Mouse (Mus musculus) liver, embryonic 11.5 days (tissue): ENCODE results near the gene Gpr153. TPM values are rescaled to one million over a fixed set of nuclear protein-coding genes. Genes with fewer than 3 reads are reported as not detected.
A peak's percentile ranks its signal among the peaks of the same experiment; 100 is the strongest.
"Not testable (repeated sequence)": the region's sequence is repeated elsewhere in the genome, so short reads cannot be mapped to it uniquely, and the experiment has no call there.

Experiments used
- ATAC-seq: fragments of 200-750 bp; cut with Nextera tagmentation; replicated peaks from 2 replicates; pipeline ENCODE4 v1.8.0; 2017; ENCODE audit warnings: moderate number of reproducible peaks, mild to moderate bottlenecking, moderate TSS enrichment, moderate library complexity; ENCODE audit not compliant: low FRiP score
- DNase-seq: peaks from one replicate; pipeline ENCODE4 v3.0.0-alpha.2; 2017; ENCODE audit warnings: low spot score
- H3K27ac ChIP-seq: fragments of 300-500 bp; sonication (generic); 2 replicates; pipeline ENCODE4 v1.5.1; 2014; ENCODE audit warnings: mild to moderate bottlenecking, low read depth, low read length, control low read depth
- H3K27me3 ChIP-seq: fragments of 300-500 bp; sonication (generic); replicated peaks from 2 replicates; pipeline ENCODE4 v1.6.1; 2014; ENCODE audit warnings: low read length, mixed read lengths; ENCODE audit not compliant: control insufficient read depth, insufficient read depth
- H3K36me3 ChIP-seq: fragments of 300-500 bp; sonication (generic); 2 replicates; pipeline ENCODE4 v1.6.1; 2014; ENCODE audit warnings: mild to moderate bottlenecking, low read length, moderate library complexity, mixed read lengths; ENCODE audit not compliant: control insufficient read depth, insufficient read depth
- H3K4me1 ChIP-seq: fragments of 300-500 bp; sonication (generic); replicated peaks from 2 replicates; pipeline ENCODE4 v1.6.1; 2014; ENCODE audit warnings: low read length, mixed read lengths; ENCODE audit not compliant: control insufficient read depth, insufficient read depth
- H3K4me2 ChIP-seq: fragments of 300-500 bp; sonication (generic); 2 replicates; pipeline ENCODE4 v1.6.1; 2014; ENCODE audit warnings: mild to moderate bottlenecking, control low read depth, moderate library complexity
- H3K4me3 ChIP-seq: fragments of 300-500 bp; sonication (generic); 2 replicates; pipeline ENCODE4 v1.5.1; 2014; ENCODE audit warnings: low read depth, low read length, control low read depth
- H3K9ac ChIP-seq: fragments of 300-500 bp; sonication (generic); 2 replicates; pipeline ENCODE4 v1.6.1; 2014; ENCODE audit warnings: low read depth, low read length, control low read depth
- H3K9me3 ChIP-seq: fragments of 300-500 bp; sonication (generic); 2 replicates; pipeline ENCODE4 v1.6.1; 2016; ENCODE audit warnings: low read length, inconsistent platforms, mixed read lengths; ENCODE audit not compliant: control insufficient read depth
- WGBS: fragments of 180-500 bp; shearing (Covaris S2); extraction: QIAGEN DNeasy Blood & Tissue Kit; methylation state at CpG from one replicate; pipeline ENCODE4 v1.1.7; 2014; 5-methylcytosine and 5-hydroxymethylcytosine counted together
- polyA plus RNA-seq: library from polyadenylated mRNA; unstranded; fragments of >200 nt; fragmentation: Nextera tagmentation; extraction: Ambion mirVana; gene quantifications from 2 replicates; pipeline ENCODE4 v1.2.1, GENCODE M21; 2014

Gene Gpr153
- polyA plus RNA-seq = 1.9 and 2.2 TPM in 2 replicates

- DNase-seq (no peak), ATAC-seq (peak; percentile 30)
- 2% methylated on average over 45 of the region's 48 CpGs for WGBS
- Histone ChIP-seq H3K4me3 (peak within 1 kb of the TSS; percentile 53), H3K4me2 (peak within 1 kb of the TSS; percentile 72), H3K27ac (0 out of 2 replicates have a peak within 1 kb of the TSS, but pooled peaks have one; percentile 8), H3K36me3 (no peaks in the 10 kb centered on the region), H3K4me1 (peaks cover 11% of the 10 kb centered on the region), H3K9ac (peak within 1 kb of the TSS; percentile 55), H3K27me3 (peaks cover 34% of the 10 kb centered on the region), H3K9me3 (no peaks in the 10 kb centered on the region)
Measured at GRCm38 (mm10) chr4:152273621-152274236, at the start of gene Gpr153. Gene Gpr153, plus strand, starts transcription at chr4:152274232.

DNA sequence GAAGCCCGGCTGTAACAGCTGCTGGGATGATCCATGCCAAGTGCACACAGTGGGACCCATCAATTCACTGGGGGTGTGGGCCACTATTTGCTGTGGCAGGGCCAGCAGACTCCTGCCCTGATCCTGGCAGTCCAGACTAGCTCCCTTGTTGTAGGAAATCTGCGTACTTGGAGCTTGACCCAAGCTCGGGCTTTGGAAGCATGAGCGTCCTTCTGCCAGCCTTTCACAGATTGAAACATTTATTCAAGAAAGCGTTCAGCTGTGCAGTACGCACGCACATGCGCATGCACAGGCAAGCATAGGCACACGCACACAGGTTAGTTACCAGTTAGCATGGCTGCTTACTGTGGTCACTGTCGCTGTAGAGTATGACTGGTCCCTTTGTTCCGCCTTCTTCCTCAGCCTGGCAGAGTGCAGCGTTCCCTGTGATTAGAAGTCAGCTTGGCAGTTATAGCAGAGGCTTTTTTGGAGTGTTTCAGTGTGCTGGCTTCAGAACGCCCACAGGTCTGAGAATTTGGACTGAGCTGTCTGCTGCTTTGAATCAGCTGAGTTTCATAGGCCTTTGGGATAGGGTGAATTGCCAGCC is 47.0 kb upstream of the Gpr153 start:
- Histone ChIP-seq H3K9me3 (no peaks in the 10 kb centered on the region), H3K36me3 (peaks cover 3% of the 10 kb centered on the region; the same call in 1 of the 2 replicates), H3K4me3 (no peak overlapping the region), H3K4me2 (no peak overlapping the region), H3K4me1 (no peaks in the 10 kb centered on the region), H3K27ac (no peak overlapping the region), H3K27me3 (no peaks in the 10 kb centered on the region), H3K9ac (no peak overlapping the region)
- WGBS = 89% methylated on average over 13 of the region's 13 CpGs
- no peak for DNase-seq
- no peak for ATAC-seq

- Histone ChIP-seq H3K27me3 (no peaks in the 10 kb centered on the region), H3K4me1 (no peaks in the 10 kb centered on the region), H3K4me3 (no peak overlapping the region), H3K27ac (no peak overlapping the region), H3K36me3 (peaks cover 3% of the 10 kb centered on the region; the same call in 1 of the 2 replicates), H3K9ac (no peak overlapping the region), H3K9me3 (no peaks in the 10 kb centered on the region), H3K4me2 (no peak overlapping the region)
- 77% methylated on average over 12 of the region's 12 CpGs for WGBS
- ATAC-seq = no peak
- DNase-seq = no peak
Measured at GRCm38 (mm10) chr4:152227749-152228527, 46.1 kb upstream of the Gpr153 start.

GRCm38 (mm10) chr4:152230331-152230730 is 43.7 kb upstream of the Gpr153 start:
- not testable (repeated sequence) for H3K36me3 ChIP-seq, H3K27ac ChIP-seq, H3K27me3 ChIP-seq, H3K4me3 ChIP-seq, DNase-seq, ATAC-seq, H3K9ac ChIP-seq, H3K9me3 ChIP-seq, H3K4me1 ChIP-seq, H3K4me2 ChIP-seq
- WGBS = 48% methylated on average over 4 of the region's 4 CpGs

- Histone ChIP-seq H3K27me3 (no peaks in the 10 kb centered on the region), H3K27ac (no peak overlapping the region), H3K9me3 (no peaks in the 10 kb centered on the region), H3K9ac (no peak overlapping the region), H3K36me3 (peaks cover 3% of the 10 kb centered on the region; the same call in 1 of the 2 replicates), H3K4me2 (no peak overlapping the region), H3K4me3 (no peak overlapping the region), H3K4me1 (no peaks in the 10 kb centered on the region)
- ATAC-seq (no peak), DNase-seq (no peak)
- WGBS = 75% methylated on average over 7 of the region's 7 CpGs
Measured at GRCm38 (mm10) chr4:152231326-152231725, 42.7 kb upstream of the Gpr153 start.

DNA sequence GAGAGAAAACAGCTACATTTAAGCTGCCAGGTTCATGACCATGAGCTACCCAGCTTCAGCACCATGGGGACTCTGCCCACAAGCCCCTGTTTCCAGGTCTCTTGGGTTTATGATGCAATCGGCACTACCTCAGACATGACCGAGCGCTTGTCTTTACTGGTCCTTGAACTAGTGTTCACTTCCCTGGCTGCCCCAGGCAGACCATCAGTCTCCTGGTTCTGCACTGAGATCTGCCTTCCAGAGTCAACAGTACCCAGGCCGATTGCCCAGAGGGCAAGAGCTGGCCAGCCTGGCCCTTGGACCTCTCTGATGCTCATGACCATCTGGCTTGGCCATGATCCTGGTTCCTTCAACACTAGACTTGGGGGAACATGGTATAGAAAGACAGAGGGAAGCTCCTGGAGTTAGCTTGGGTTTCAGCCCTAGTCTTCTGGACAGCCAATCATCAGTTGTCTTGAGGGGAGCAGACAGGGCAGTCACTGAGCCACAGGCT is 41.6 kb upstream of the Gpr153 start:
- 87% methylated on average over 4 of the region's 4 CpGs for WGBS
- ATAC-seq (no peak), DNase-seq (no peak)
- H3K9ac ChIP-seq = no peak overlapping the region
- no peaks in the 10 kb centered on the region for H3K9me3 ChIP-seq
- peaks cover 3% of the 10 kb centered on the region; the same call in 1 of the 2 replicates for H3K36me3 ChIP-seq
- H3K4me1 ChIP-seq = no peaks in the 10 kb centered on the region
- H3K4me2 ChIP-seq = no peak overlapping the region
- H3K27me3 ChIP-seq = no peaks in the 10 kb centered on the region
- H3K4me3 ChIP-seq = no peak overlapping the region
- no peak overlapping the region for H3K27ac ChIP-seq

DNA sequence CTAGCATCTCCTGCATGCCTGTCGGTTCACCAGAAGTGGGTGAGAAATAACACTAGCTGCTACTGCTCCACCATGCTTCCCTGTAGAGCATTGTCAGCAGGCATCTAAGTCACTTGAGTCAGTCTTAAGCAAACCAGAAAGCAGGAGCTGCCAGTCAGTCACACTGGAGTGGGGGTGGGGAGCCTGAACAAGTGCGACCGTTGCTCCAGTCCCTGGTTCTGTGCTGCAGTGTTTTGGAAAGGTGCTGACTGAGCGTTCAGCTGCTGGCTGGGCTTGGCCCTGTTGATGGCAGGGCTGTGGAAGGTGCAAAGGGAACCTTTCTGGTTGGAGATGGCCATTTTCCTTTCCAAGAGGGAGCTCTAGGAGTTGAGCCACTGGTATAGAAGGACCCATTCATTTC is 34.1 kb upstream of the Gpr153 start:
- H3K9ac ChIP-seq = no peak overlapping the region

GRCm38 (mm10) chr4:152243241-152243891 is 30.7 kb upstream of the Gpr153 start:
- no peaks in the 10 kb centered on the region for H3K36me3 ChIP-seq
- no peak overlapping the region for H3K27ac ChIP-seq
- no peaks in the 10 kb centered on the region for H3K4me1 ChIP-seq
- no peak overlapping the region for H3K4me3 ChIP-seq
- no peaks in the 10 kb centered on the region for H3K9me3 ChIP-seq
- H3K27me3 ChIP-seq = no peaks in the 10 kb centered on the region
- no peak for DNase-seq
- H3K9ac ChIP-seq = no peak overlapping the region
- WGBS = 85% methylated on average over 9 of the region's 9 CpGs
- no peak for ATAC-seq
- no peak overlapping the region for H3K4me2 ChIP-seq

More for the DNA sequence above, 34.1 kb upstream of the Gpr153 start:
- no peak for ATAC-seq
- no peak overlapping the region for H3K4me2 ChIP-seq
- H3K36me3 ChIP-seq = no peaks in the 10 kb centered on the region
- no peak overlapping the region for H3K4me3 ChIP-seq
- H3K27ac ChIP-seq = no peak overlapping the region
- H3K4me1 ChIP-seq = no peaks in the 10 kb centered on the region
- no peaks in the 10 kb centered on the region for H3K9me3 ChIP-seq
- no peaks in the 10 kb centered on the region for H3K27me3 ChIP-seq
- no peak for DNase-seq
- 61% methylated on average over 4 of the region's 4 CpGs for WGBS
